Mouse (Mus musculus) ES-Bruce4 (cell line): Measurements from ENCODE around the gene C87436.

Experiments used
- CTCF ChIP-seq: IDR thresholded peaks from one replicate; pipeline ENCODE4 v1.8.1; 2011; ENCODE audit warnings: low read depth, low read length
- EP300 ChIP-seq: IDR thresholded peaks from 2 replicates; pipeline ENCODE4 v1.6.1; 2011; ENCODE audit warnings: low read depth, low read length; ENCODE audit not compliant: insufficient read depth
- POLR2A ChIP-seq: IDR thresholded peaks from one replicate; pipeline ENCODE4 v1.8.1; 2011; ENCODE audit warnings: low read length; ENCODE audit not compliant: insufficient read depth

- no peak for TF ChIP-seq CTCF
- no peak for TF ChIP-seq POLR2A
- no peak for TF ChIP-seq EP300
Measured at GRCm38 (mm10) chr6:86471760-86472099, 33.6 kb downstream of the C87436 start.
